Mouse (Mus musculus) heart, adult 2 months (tissue): Measurements from ENCODE around the gene Serpina7.

ENCODE experiments used
- CTCF ChIP-seq: fragments of 200-600 bp; IDR thresholded peaks from 2 replicates; pipeline ENCODE4 v1.8.1; 2022; ENCODE audit warnings: antibody characterized with exemption, mild to moderate bottlenecking, moderate library complexity
- EP300 ChIP-seq: fragments of 200-500 bp; IDR thresholded peaks from 2 replicates; pipeline ENCODE4 v1.6.1; 2011; ENCODE audit warnings: low read depth, low read length, control low read depth; ENCODE audit not compliant: insufficient read depth
- POLR2A ChIP-seq: fragments of 200-500 bp; IDR thresholded peaks from 2 replicates; pipeline ENCODE4 v1.6.1; 2011; ENCODE audit warnings: mild to moderate bottlenecking, low read depth, low read length, control low read depth; ENCODE audit not compliant: insufficient read depth

GRCm38 (mm10) chrX:139134031-139134430, 49.0 kb upstream of the Serpina7 start:
- no peak for TF ChIP-seq CTCF
- no peak for TF ChIP-seq EP300
- no peak for TF ChIP-seq POLR2A
